Mouse (Mus musculus) brain, embryonic 14.5 days (tissue): ENCODE results near the gene Atp8b5. TPM values are rescaled to one million over a fixed set of nuclear protein-coding genes. Genes with fewer than 3 reads are reported as not detected.
A peak's percentile ranks its signal among the peaks of the same experiment; 100 is the strongest.

ENCODE experiments used
- DNase-seq: peaks from one replicate; pipeline ENCODE4 v3.0.0-alpha.2; 2011; ENCODE audit warnings: low read depth
- CTCF ChIP-seq: fragments of 200-500 bp; IDR thresholded peaks from 2 replicates; pipeline ENCODE4 v1.5.1; 2012; ENCODE audit warnings: inconsistent platforms, mild to moderate bottlenecking, moderate library complexity, borderline replicate concordance; ENCODE audit not compliant: insufficient read depth, insufficient read length; ENCODE audit errors: extremely low read depth
- POLR2A ChIP-seq: fragments of 200-500 bp; IDR thresholded peaks from 2 replicates; pipeline ENCODE4 v1.6.1; 2012; ENCODE audit warnings: mild to moderate bottlenecking, inconsistent platforms, borderline replicate concordance; ENCODE audit not compliant: poor library complexity, insufficient read depth, insufficient read length, severe bottlenecking; ENCODE audit errors: extremely low read depth
- polyA plus RNA-seq: library from polyadenylated mRNA; depleted of rRNA; stranded (reverse); fragments of >200 nt; gene quantifications from 2 replicates; pipeline ENCODE4 v1.2.3, GENCODE M21; 2012

The Atp8b5 gene
- polyA plus RNA-seq, 1 experiment = 0.63 TPM

GRCm38 (mm10) chr4:43327118-43327517 lies 60.2 kb downstream of the Atp8b5 start:
- DNase-seq = no peak

GRCm38 (mm10) chr4:43334771-43335170 lies 67.8 kb downstream of the Atp8b5 start:
- no peak for TF ChIP-seq CTCF
- no peak for TF ChIP-seq POLR2A
- no peak for DNase-seq

More at GRCm38 (mm10) chr4:43327118-43327517, 60.2 kb downstream of the Atp8b5 start:
- no peak for TF ChIP-seq POLR2A
- TF ChIP-seq CTCF = no peak

DNA sequence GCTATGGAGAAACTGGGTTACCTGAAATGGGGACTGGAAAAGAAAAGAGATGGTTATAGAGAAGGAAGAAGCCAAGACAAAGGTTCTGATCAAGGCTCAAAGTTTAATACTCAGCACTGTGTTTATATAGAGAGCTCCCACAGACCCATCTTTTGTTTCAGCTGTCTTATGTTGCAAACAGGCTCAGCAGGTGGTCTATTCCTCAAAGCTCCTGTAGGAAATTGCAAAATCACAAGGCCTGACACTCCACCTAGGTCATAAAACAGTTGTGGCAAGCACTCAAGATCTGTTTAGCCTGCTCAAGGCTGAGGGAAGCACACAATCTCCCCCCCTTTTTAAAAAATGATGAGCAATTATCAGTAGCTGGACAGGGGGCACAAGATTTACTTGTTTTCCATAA lies 69.2 kb downstream of the Atp8b5 start:
- DNase-seq = no peak
- no peak for TF ChIP-seq POLR2A
- no peak for TF ChIP-seq CTCF

DNA sequence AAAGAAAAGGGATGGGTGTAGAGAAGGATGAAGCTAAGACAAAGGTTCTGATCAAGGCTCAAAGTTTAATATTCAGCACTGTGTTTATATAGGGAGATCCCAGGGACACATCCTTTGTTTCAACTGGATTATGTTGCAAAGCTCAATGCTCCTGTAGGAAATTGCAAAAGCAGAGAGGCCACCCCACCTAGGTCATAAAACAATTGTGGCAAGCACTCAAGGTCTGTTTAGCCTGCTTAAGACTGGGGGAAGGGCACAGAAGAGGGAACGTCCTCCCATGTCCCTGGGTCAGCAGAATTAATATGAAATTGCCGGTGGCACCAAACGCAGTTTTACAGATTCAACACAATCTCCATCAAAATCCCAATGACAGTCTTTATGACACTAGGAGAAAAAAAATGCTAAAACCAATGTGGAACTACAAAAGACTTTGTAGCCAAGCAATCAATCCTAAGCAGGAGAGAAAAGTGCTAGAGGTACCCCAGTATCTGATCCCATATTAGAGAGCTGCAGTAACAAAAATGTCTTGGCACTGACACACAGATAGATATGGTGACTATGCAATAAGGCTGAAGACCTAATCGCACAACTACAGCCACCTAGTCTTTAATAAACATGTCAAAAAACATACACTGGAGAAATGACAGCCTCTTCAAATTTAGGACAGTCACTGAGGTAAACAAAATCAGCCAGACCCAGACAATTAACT lies 73.3 kb downstream of the Atp8b5 start:
- TF ChIP-seq POLR2A (no peak), CTCF (no peak)
- DNase-seq = no peak

DNA sequence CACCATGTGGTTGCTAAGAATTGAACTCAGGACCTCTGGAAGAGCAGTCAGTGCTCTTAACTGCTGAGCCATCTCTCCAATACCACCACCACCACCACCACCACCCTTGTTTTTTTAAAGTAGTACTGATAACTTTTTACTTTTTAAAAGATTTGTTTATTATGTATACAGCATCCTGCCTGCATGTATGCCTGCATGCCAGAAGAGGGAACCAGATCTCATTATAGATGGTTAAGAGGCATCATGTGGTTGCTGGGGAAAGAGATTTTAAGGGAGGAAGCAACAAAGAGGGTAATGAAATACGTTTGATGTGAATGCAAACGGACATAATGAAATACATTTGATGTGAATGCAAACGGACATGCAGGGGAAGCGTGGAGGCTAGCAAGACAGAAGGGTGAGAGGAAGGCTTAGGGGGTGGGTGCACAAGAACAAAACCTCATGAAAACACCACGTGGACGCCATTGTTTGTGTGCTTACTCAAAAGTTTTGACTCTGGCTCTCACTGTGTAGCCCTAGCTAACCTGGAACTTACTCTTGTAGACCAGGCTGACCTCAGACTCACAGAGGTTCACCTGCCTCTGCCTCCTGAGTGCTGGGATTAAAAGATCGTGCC lies 74.4 kb downstream of the Atp8b5 start:
- TF ChIP-seq POLR2A = no peak
- TF ChIP-seq CTCF = no peak
- DNase-seq = peak; percentile 18

- no peak for TF ChIP-seq CTCF
- no peak for TF ChIP-seq POLR2A
- peak; percentile 83 for DNase-seq
These were observed 75.5 kb downstream of the Atp8b5 start for GRCm38 (mm10) chr4:43342443-43342842.

DNA sequence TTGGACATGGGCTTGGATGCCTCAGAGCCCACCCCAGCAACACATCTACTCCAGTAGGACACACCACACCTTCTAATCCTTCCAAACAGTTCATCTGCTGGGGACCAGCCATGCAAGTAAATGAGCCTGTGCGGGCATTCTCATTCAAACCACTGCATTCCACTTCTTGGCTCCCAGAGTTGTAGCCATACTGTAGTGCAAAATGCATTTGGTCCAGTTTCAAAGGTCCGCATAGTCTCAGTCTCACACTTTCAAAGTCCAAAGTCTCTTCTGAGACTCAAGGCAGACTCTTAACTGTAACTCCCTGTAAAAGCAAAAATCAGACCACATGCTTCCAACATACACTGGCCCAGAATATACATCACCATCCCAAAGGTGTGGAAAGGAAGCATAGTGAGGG lies 78.0 kb downstream of the Atp8b5 start:
- no peak for DNase-seq
- TF ChIP-seq CTCF (no peak), POLR2A (no peak)

GRCm38 (mm10) chr4:43349206-43349605 lies 82.2 kb downstream of the Atp8b5 start:
- no peak for DNase-seq
- no peak for TF ChIP-seq POLR2A
- TF ChIP-seq CTCF = no peak

GRCm38 (mm10) chr4:43350038-43350560 lies 83.1 kb downstream of the Atp8b5 start:
- TF ChIP-seq POLR2A (no peak), CTCF (no peak)
- no peak for DNase-seq

DNA sequence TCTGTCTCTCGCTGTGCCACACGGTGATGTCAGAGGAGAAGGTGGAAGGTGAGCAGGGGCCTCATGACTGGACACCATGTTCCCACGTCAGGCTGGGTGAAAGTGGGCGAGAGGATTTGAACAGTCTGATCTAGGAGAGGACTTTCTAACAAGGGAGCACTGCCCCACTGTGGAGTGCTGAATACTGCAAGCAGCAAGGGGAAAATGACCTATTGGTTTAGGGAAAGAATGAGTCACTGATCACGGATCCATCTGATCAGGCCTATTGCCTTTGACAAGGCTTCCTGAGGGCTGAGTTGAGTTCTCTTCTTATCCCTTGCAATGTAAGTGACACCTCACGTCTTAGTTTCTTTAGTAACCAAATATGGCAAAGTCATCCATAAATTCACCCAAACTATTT lies 86.7 kb downstream of the Atp8b5 start:
- no peak for DNase-seq
- TF ChIP-seq POLR2A (no peak), CTCF (no peak)

DNA sequence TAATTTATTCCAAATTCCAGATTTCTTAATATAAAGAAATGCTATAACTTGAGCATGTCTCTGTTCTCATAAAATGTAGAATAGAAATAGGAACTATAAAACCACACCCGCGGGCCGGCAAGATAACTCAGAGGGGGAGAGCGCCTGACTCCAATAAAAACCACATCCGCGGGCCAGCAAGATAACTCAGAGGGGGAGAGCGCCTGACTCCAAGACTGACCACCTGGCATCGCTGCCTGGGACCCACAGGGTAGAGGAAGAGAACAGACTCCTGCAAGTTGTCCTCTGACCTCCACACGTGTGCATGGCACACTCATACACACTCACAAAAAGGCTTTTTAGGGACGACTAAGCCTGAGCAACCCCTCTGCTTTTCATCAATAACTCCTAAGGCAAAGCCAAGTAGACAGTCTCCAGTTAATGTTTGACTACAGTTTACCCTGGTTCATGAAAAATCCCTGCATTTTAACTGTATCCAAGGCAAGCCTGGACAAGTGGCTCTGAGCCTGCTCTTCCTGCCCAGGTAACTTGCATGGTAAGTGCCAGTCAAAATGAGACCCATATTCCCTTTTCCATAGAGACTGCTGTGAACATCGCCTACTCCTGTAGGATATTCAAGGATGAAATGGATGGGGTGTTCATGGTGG lies 98.1 kb downstream of the Atp8b5 start:
- TF ChIP-seq POLR2A (no peak), CTCF (no peak)
- no peak for DNase-seq

DNA sequence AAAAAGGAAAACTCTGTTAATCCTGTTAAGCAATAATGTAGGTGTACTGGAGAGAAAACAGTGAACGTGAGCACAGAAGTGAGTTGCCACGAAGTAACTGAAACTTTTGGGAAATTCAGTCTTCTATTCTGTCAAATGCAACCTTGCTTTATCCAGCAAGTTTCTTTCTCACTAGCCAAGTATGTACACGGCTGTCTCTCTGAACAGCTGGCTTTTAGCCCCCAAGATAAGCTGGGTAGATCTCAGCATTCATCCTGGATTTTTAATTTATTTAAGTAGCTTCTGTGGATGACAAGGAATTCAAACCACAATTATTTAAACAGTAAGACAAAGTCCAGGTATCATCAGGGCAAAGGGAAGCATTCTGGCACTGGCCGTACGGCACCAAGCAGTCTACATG lies 100.3 kb downstream of the Atp8b5 start:
- TF ChIP-seq POLR2A = no peak
- no peak for TF ChIP-seq CTCF

GRCm38 (mm10) chr4:43367787-43368186 lies 100.8 kb downstream of the Atp8b5 start:
- DNase-seq = no peak

More for the DNA sequence above, 100.3 kb downstream of the Atp8b5 start:
- DNase-seq = no peak

More at GRCm38 (mm10) chr4:43367787-43368186, 100.8 kb downstream of the Atp8b5 start:
- TF ChIP-seq CTCF (no peak), POLR2A (no peak)
